Mouse (Mus musculus) ES-Bruce4 (cell line): Measurements from ENCODE around the gene Tmed11. TPM values are rescaled to one million over a fixed set of nuclear protein-coding genes. Genes with fewer than 3 reads are reported as not detected.
"Not testable (repeated sequence)": the region's sequence is repeated elsewhere in the genome, so short reads cannot be mapped to it uniquely, and the experiment has no call there.

Experiments
- H3K27ac ChIP-seq: 2 replicates; pipeline ENCODE4 v1.5.1; 2012; ENCODE audit warnings: low read length, inconsistent platforms; ENCODE audit not compliant: insufficient read depth
- H3K27me3 ChIP-seq: 2 replicates; pipeline ENCODE4 v1.6.1; 2012; ENCODE audit warnings: mild to moderate bottlenecking, low read length, inconsistent platforms; ENCODE audit not compliant: control insufficient read depth, poor library complexity, insufficient read depth, severe bottlenecking
- H3K36me3 ChIP-seq: 2 replicates; pipeline ENCODE4 v1.6.1; 2012; ENCODE audit warnings: inconsistent platforms, mild to moderate bottlenecking, low read length, moderate library complexity; ENCODE audit not compliant: control insufficient read depth, poor library complexity, insufficient read depth, severe bottlenecking
- H3K4me1 ChIP-seq: one replicate; pipeline ENCODE4 v1.8.1; 2011; ENCODE audit warnings: low read length; ENCODE audit not compliant: control insufficient read depth, insufficient read depth
- H3K4me3 ChIP-seq: 2 replicates; pipeline ENCODE4 v1.5.1; 2011; ENCODE audit warnings: low read depth, mild to moderate bottlenecking, low read length
- H3K9ac ChIP-seq: 2 replicates; pipeline ENCODE4 v1.6.1; 2012; ENCODE audit warnings: low read depth, mild to moderate bottlenecking, inconsistent platforms; ENCODE audit not compliant: poor library complexity, severe bottlenecking
- H3K9me3 ChIP-seq: replicated peaks from 2 replicates; pipeline ENCODE4 v1.6.1; 2012; ENCODE audit warnings: mild to moderate bottlenecking, low read length, inconsistent platforms; ENCODE audit not compliant: control insufficient read depth, poor library complexity, insufficient read depth, severe bottlenecking
- CTCF ChIP-seq: IDR thresholded peaks from one replicate; pipeline ENCODE4 v1.8.1; 2011; ENCODE audit warnings: low read depth, low read length
- EP300 ChIP-seq: IDR thresholded peaks from 2 replicates; pipeline ENCODE4 v1.6.1; 2011; ENCODE audit warnings: low read depth, low read length; ENCODE audit not compliant: insufficient read depth
- POLR2A ChIP-seq: IDR thresholded peaks from one replicate; pipeline ENCODE4 v1.8.1; 2011; ENCODE audit warnings: low read length; ENCODE audit not compliant: insufficient read depth
- polyA plus RNA-seq: library from polyadenylated mRNA; stranded (reverse); fragments of >200 nt; gene quantifications from 2 replicates; pipeline ENCODE4 v1.2.4, GENCODE M21; 2011; ENCODE audit warnings: low read depth; ENCODE audit not compliant: missing spikeins, insufficient read depth, insufficient read length

Tmed11 gene
- polyA plus RNA-seq, result not detected in 2 replicates

DNA sequence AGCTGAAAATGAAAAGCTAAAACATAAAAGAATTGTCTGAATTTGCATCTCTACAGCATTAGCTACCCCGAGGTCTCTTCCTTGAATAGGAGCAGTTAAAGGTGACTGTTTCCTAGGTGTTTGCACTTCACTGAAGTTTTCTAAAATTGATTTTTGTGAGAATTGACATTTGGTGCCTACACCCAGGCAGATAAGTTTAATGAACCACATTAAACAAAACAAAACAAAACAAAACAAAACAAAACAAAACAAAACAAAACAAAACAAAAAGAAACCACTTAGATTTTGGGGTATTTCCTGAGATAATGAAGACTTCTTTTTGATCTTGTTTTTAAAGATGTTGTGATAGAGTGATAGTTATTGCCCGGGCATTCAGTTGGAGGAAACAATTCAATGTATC, at the start of gene Tmed11:
Gene Tmed11 (minus strand): TSS at position 101 of the 400 bp plus-strand sequence.
- not testable (repeated sequence) for H3K27me3 ChIP-seq, H3K9ac ChIP-seq, H3K36me3 ChIP-seq, H3K4me1 ChIP-seq, H3K27ac ChIP-seq, H3K4me3 ChIP-seq, H3K9me3 ChIP-seq

GRCm38 (mm10) chr5:108836156-108836555, 41.0 kb upstream of the Tmed11 start:
- Histone ChIP-seq H3K9ac (no peak overlapping the region), H3K9me3 (no peaks in the 10 kb centered on the region), H3K27ac (no peak overlapping the region), H3K27me3 (no peaks in the 10 kb centered on the region), H3K36me3 (no peaks in the 10 kb centered on the region), H3K4me3 (no peak overlapping the region), H3K4me1 (no peaks in the 10 kb centered on the region)
- TF ChIP-seq POLR2A, result no peak
- TF ChIP-seq EP300, result no peak
- TF ChIP-seq CTCF, result no peak

DNA sequence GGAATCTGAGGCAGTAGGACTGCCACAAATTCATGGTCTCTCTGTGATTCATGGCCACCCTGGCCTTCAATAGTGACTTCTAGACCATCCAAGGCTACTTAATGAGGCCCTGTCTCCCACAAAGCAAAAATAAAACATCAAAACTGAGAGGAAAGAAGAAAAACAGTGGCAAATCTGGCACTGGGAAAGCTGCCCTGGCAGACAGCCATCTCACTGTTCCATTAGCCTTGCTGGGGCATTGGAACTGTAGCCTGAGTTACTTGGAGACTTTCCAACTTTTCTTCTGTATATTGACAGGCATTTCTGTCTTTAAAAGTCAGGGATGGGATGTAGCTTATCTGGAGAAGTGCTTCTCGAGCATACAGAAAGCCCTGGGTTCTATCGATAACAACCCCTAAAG, 28.1 kb upstream of the Tmed11 start:
- H3K4me1 ChIP-seq, result no peaks in the 10 kb centered on the region
- peaks cover 2% of the 10 kb centered on the region; the same call in 1 of the 2 replicates for H3K9me3 ChIP-seq
- TF ChIP-seq EP300 (no peak), POLR2A (no peak), CTCF (no peak)
- no peak overlapping the region for H3K27ac ChIP-seq
- no peak overlapping the region for H3K9ac ChIP-seq
- no peak overlapping the region for H3K4me3 ChIP-seq
- H3K27me3 ChIP-seq, result no peaks in the 10 kb centered on the region; the same call in 1 of the 2 replicates
- H3K36me3 ChIP-seq, result no peaks in the 10 kb centered on the region

DNA sequence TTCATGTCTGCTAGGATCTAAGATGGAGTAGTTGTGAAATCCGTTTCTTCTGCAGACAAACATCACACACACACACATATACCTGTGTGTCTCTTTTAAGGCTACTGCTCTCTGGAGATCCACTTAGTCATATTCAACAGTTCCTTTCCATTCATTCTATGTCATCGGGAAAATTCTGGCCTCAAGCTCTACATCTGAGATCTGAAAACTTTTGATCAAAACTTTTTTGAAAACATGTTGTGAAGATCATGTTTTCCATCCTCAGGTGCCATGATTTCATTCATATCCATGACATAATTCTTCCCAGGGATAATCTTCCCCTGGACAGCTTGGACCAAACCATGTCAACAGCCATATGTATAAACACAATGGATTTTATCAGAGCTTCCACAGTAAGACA, 13.6 kb upstream of the Tmed11 start, which contains the start of gene Vmn2r8:
Gene Vmn2r8 (minus strand): TSS at position 101 of the 400 bp plus-strand sequence.
- not testable (repeated sequence) for H3K27me3 ChIP-seq

DNA sequence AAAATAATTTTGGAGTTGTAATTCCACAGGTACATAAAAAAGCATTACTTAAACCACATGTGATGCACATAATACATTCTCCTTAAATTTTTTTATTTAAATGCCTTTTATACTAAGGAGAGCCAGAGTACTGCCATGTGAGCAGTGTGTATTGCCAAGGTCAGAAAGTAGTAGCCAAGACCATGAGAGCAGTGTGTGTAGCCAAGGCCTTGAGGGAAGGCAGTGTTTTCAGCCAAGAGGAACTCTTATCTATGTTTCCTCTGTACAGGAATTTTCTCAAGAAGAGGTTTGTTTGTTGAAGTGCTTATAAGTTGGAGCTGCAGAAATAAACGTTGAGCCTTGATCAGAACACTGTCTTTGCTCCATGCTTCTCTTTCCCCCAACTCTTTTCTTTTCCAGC, 8.5 kb upstream of the Tmed11 start:
- no peak for TF ChIP-seq POLR2A
- TF ChIP-seq CTCF, result no peak
- no peak for TF ChIP-seq EP300

More for the DNA sequence above, 13.6 kb upstream of the Tmed11 start, which contains the start of gene Vmn2r8:
- H3K36me3 ChIP-seq, H3K4me3 ChIP-seq, H3K4me1 ChIP-seq, H3K9ac ChIP-seq, H3K9me3 ChIP-seq, H3K27ac ChIP-seq: not testable (repeated sequence)

DNA sequence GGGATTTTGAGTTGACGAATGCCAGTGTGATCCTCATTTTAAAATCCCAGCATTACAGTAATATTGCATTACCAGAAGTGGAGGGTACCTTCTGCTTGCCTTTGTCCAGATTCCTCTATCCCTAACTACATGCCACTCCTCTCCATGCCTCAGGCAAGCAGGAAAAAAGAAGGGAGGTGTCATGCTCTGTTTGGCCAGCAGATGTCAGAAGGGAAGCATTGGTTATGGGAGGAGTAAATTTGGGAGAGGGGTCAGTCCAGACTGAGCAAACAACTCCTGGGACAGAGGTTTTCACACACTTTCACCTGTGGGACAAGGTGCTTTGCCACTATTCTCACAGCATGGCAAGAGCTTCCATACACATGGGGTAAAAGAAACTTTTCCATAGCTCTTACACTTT, 4.8 kb downstream of the Tmed11 start:
- not testable (repeated sequence) for H3K4me3 ChIP-seq, H3K9me3 ChIP-seq, H3K27me3 ChIP-seq, H3K27ac ChIP-seq, H3K4me1 ChIP-seq, H3K36me3 ChIP-seq, H3K9ac ChIP-seq
- TF ChIP-seq CTCF, result peak; percentile 17

More for the DNA sequence above, 8.5 kb upstream of the Tmed11 start:
- no peak overlapping the region for H3K4me3 ChIP-seq
- H3K27me3 ChIP-seq, result no peaks in the 10 kb centered on the region
- no peak overlapping the region for H3K27ac ChIP-seq
- no peaks in the 10 kb centered on the region for H3K4me1 ChIP-seq
- no peaks in the 10 kb centered on the region for H3K36me3 ChIP-seq
- no peak overlapping the region for H3K9ac ChIP-seq
- H3K9me3 ChIP-seq, result no peaks in the 10 kb centered on the region
